Mouse (Mus musculus) embryonic fibroblast, embryonic 13.5 days (primary cell): ENCODE data around the gene Mmp21.

ENCODE experiments used
- CTCF ChIP-seq: IDR thresholded peaks from 2 replicates; pipeline ENCODE4 v1.5.1; 2011; ENCODE audit warnings: mild to moderate bottlenecking, control low read depth, low read length, moderate library complexity, borderline replicate concordance; ENCODE audit not compliant: insufficient read depth
- POLR2A ChIP-seq: IDR thresholded peaks from 2 replicates; pipeline ENCODE4 v1.6.1; 2011; ENCODE audit warnings: low read depth, mild to moderate bottlenecking, control low read depth, low read length, moderate library complexity

- TF ChIP-seq CTCF = no peak
- no peak for TF ChIP-seq POLR2A
Observed at GRCm38 (mm10) chr7:133676002-133676401, 3.9 kb downstream of the Mmp21 start.
